Mouse (Mus musculus): ENCODE data around the gene Tbc1d21. TPM values are rescaled to one million over a fixed set of nuclear protein-coding genes. Genes with fewer than 3 reads are reported as not detected.
A peak's percentile ranks its signal among the peaks of the same experiment; 100 is the strongest.

Gene Tbc1d21
- polyA plus RNA-seq, 1 experiment from 2014 or later: not detected

GRCm38 (mm10) chr9:58331276-58331675, 39.0 kb downstream of the Tbc1d21 start:
- no peak overlapping the region for H3K4me2 ChIP-seq
- H3K4me3 ChIP-seq: no peak overlapping the region
- H3K9me3 ChIP-seq: no peaks in the 10 kb centered on the region
- no peak for ATAC-seq (ENCODE audit: low FRiP score)
- H3K36me3 ChIP-seq: no peaks in the 10 kb centered on the region
- peaks cover 14% of the 10 kb centered on the region for H3K4me1 ChIP-seq (replicated peaks)
- no peak overlapping the region for H3K9ac ChIP-seq
- 0 out of 2 replicates have a peak, but pooled peaks cover 8% of the 10 kb centered on the region for H3K27me3 ChIP-seq
- 63% methylated on average over 3 of the region's 3 CpGs for WGBS
- no peak overlapping the region for H3K27ac ChIP-seq

DNA sequence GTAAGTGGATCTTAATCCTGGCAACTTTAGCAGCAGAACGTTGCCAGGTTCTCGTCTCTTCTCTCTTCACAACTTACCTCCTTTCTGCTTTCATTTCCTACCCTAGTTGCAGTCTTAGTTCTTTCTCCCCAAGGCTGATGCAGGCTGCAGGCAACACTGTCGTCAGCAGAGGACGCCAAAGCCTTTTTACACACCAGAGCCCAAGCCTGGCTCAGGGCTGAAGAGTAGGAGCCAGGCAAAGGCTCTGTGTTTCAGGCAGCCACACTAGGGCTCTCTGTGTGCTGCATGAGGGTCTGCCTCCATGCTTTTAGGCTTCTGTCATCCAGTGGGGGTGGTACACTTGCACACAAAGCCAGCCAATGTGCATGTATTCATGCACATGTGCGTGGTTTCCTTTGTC, 40.0 kb downstream of the Tbc1d21 start:
- H3K4me2 ChIP-seq: no peak overlapping the region
- H3K27ac ChIP-seq: no peak overlapping the region
- H3K4me1 ChIP-seq (replicated peaks): peaks cover 15% of the 10 kb centered on the region
- no peaks in the 10 kb centered on the region for H3K36me3 ChIP-seq
- H3K9ac ChIP-seq: no peak overlapping the region
- H3K9me3 ChIP-seq: no peaks in the 10 kb centered on the region
- H3K4me3 ChIP-seq: no peak overlapping the region
- 27% methylated on average over 5 of the region's 5 CpGs for WGBS
- ATAC-seq (ENCODE audit: low FRiP score): peak; percentile 78; the same call in 1 of the 2 replicates
- 0 out of 2 replicates have a peak, but pooled peaks cover 8% of the 10 kb centered on the region for H3K27me3 ChIP-seq

GRCm38 (mm10) chr9:58327382-58327781, 42.9 kb downstream of the Tbc1d21 start:
- Histone ChIP-seq H3K36me3 (no peaks in the 10 kb centered on the region), H3K4me3 (no peak overlapping the region), H3K27ac (no peak overlapping the region), H3K9me3 (no peaks in the 10 kb centered on the region), H3K4me1 (replicated peaks) (peaks cover 15% of the 10 kb centered on the region), H3K9ac (no peak overlapping the region), H3K4me2 (no peak overlapping the region), H3K27me3 (0 out of 2 replicates have a peak, but pooled peaks cover 8% of the 10 kb centered on the region)
- no peak for ATAC-seq (ENCODE audit: low FRiP score)
- 60% methylated on average over 1 of the region's 1 CpGs for WGBS

- no peaks in the 10 kb centered on the region for H3K9me3 ChIP-seq
- H3K4me1 ChIP-seq (replicated peaks): peaks cover 15% of the 10 kb centered on the region
- H3K27ac ChIP-seq: peak overlapping the region; percentile 52
- no peaks in the 10 kb centered on the region for H3K36me3 ChIP-seq
- 0 out of 2 replicates have a peak, but pooled peaks cover 8% of the 10 kb centered on the region for H3K27me3 ChIP-seq
- H3K4me2 ChIP-seq: no peak overlapping the region
- no peak for ATAC-seq (ENCODE audit: low FRiP score)
- whole genome bisulfite sequencing: 16% methylated on average over 4 of the region's 4 CpGs
- H3K9ac ChIP-seq: no peak overlapping the region
- H3K4me3 ChIP-seq: no peak overlapping the region
These were observed 43.6 kb downstream of the Tbc1d21 start for GRCm38 (mm10) chr9:58326477-58327180.

- ATAC-seq (ENCODE audit: low FRiP score): no peak
- 98% methylated on average over 3 of the region's 3 CpGs for WGBS
- peaks cover 13% of the 10 kb centered on the region for H3K4me1 ChIP-seq (replicated peaks)
These were observed 48.6 kb downstream of the Tbc1d21 start for GRCm38 (mm10) chr9:58321681-58322080.

DNA sequence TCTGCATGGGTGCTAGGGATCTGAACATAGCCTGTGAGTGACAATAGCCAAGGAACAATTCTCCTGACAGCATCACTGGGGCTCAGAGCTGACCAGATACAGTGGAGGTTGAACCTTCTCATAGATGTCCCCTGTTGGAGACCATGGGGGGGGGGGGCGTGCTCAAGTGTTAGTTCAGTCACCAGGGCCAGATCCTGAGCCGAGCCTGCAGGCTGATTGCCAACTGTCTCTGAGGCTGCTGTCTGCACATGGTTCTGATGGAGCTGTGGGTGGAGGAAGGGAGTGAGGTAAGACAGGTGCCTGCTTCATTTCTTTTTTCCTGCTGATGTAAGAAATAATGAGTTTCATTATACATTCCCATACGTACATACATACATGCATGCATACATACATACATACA, 51.9 kb downstream of the Tbc1d21 start:
- no peak overlapping the region for H3K4me3 ChIP-seq
- H3K27ac ChIP-seq: no peak overlapping the region
- no peak overlapping the region for H3K9ac ChIP-seq
- peaks cover 7% of the 10 kb centered on the region for H3K27me3 ChIP-seq
- H3K4me2 ChIP-seq: no peak overlapping the region
- 72% methylated on average over 3 of the region's 3 CpGs for WGBS
- no peak for ATAC-seq (ENCODE audit: low FRiP score)
- no peaks in the 10 kb centered on the region for H3K36me3 ChIP-seq
- H3K9me3 ChIP-seq: no peaks in the 10 kb centered on the region
- peaks cover 37% of the 10 kb centered on the region for H3K4me1 ChIP-seq (replicated peaks)

More at GRCm38 (mm10) chr9:58321681-58322080, 48.6 kb downstream of the Tbc1d21 start:
- Histone ChIP-seq H3K4me2 (no peak overlapping the region), H3K27me3 (no peaks in the 10 kb centered on the region), H3K36me3 (no peaks in the 10 kb centered on the region), H3K9ac (no peak overlapping the region), H3K4me3 (no peak overlapping the region), H3K27ac (no peak overlapping the region), H3K9me3 (no peaks in the 10 kb centered on the region)

- H3K4me2 ChIP-seq: no peak overlapping the region
- H3K4me1 ChIP-seq (replicated peaks): peaks cover 47% of the 10 kb centered on the region
- H3K36me3 ChIP-seq: no peaks in the 10 kb centered on the region
- H3K27ac ChIP-seq: no peak overlapping the region
- 67% methylated on average over 3 of the region's 3 CpGs for WGBS
- no peak overlapping the region for H3K9ac ChIP-seq
- ATAC-seq (ENCODE audit: low FRiP score): no peak
- peaks cover 16% of the 10 kb centered on the region for H3K27me3 ChIP-seq
- H3K4me3 ChIP-seq: no peak overlapping the region
- no peaks in the 10 kb centered on the region for H3K9me3 ChIP-seq
These were observed 52.9 kb downstream of the Tbc1d21 start for GRCm38 (mm10) chr9:58317381-58317780.

- H3K36me3 ChIP-seq: no peaks in the 10 kb centered on the region
- H3K4me1 ChIP-seq (replicated peaks): peaks cover 53% of the 10 kb centered on the region
- H3K27ac ChIP-seq: no peak overlapping the region
- no peaks in the 10 kb centered on the region for H3K9me3 ChIP-seq
- ATAC-seq (ENCODE audit: low FRiP score): no peak
- H3K27me3 ChIP-seq: peaks cover 22% of the 10 kb centered on the region
- H3K4me2 ChIP-seq: no peak overlapping the region
- H3K4me3 ChIP-seq: no peak overlapping the region
- WGBS: 54% methylated on average over 7 of the region's 7 CpGs
- no peak overlapping the region for H3K9ac ChIP-seq
These were observed 53.5 kb downstream of the Tbc1d21 start for GRCm38 (mm10) chr9:58316784-58317183.

- 94% methylated on average over 2 of the region's 2 CpGs for WGBS
- no peak for ATAC-seq (ENCODE audit: low FRiP score)
- H3K27ac ChIP-seq: peak overlapping the region; percentile 70
These were observed 54.4 kb downstream of the Tbc1d21 start for GRCm38 (mm10) chr9:58315850-58316249.

DNA sequence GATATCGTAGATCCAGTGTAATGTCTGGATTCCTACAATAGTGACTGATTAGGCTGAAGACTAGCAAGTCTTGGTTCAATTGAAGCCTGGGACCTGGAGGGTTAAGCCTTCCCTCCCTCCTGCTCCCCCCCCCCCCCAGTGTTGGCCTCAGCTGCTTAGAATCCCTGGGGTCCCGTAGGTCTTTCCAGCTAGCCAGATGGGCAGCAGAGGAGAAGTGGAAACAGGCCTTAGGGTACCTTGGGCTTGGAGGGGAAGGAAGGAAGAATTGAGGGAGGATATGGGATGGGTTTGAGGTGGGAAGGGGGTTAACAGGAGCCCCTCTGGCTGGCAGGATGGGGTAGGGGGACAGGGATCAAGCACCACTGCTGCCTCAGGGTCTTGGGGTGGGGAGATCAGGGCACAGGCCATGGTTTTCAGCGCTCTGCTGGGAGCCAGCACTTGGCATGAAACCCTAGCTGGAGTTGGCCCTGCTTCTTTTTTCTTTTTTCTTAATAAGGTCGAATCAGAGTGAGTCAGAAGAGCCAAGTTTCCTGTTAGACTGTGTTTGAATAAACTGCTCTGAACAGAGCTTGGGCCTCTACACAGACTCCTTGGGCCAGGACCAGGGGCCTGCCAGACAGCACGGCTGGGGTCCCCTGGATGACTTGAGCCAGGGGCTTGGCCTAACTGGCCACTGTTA, 55.4 kb downstream of the Tbc1d21 start:
- H3K9ac ChIP-seq: 0 out of 2 replicates have a peak overlapping the region, but pooled peaks have one; percentile 19
- H3K4me2 ChIP-seq: no peak overlapping the region
- peak overlapping the region; percentile 70 for H3K27ac ChIP-seq
- 38% methylated on average over 5 of the region's 5 CpGs for WGBS
- peaks cover 38% of the 10 kb centered on the region for H3K27me3 ChIP-seq
- peaks cover 62% of the 10 kb centered on the region for H3K4me1 ChIP-seq (replicated peaks)
- no peak overlapping the region for H3K4me3 ChIP-seq
- H3K36me3 ChIP-seq: no peaks in the 10 kb centered on the region
- no peaks in the 10 kb centered on the region for H3K9me3 ChIP-seq
- ATAC-seq (ENCODE audit: low FRiP score): no peak

More at GRCm38 (mm10) chr9:58315850-58316249, 54.4 kb downstream of the Tbc1d21 start:
- Histone ChIP-seq H3K9ac (no peak overlapping the region), H3K4me2 (no peak overlapping the region), H3K4me3 (no peak overlapping the region), H3K36me3 (no peaks in the 10 kb centered on the region), H3K9me3 (no peaks in the 10 kb centered on the region), H3K4me1 (replicated peaks) (peaks cover 56% of the 10 kb centered on the region), H3K27me3 (peaks cover 31% of the 10 kb centered on the region)

DNA sequence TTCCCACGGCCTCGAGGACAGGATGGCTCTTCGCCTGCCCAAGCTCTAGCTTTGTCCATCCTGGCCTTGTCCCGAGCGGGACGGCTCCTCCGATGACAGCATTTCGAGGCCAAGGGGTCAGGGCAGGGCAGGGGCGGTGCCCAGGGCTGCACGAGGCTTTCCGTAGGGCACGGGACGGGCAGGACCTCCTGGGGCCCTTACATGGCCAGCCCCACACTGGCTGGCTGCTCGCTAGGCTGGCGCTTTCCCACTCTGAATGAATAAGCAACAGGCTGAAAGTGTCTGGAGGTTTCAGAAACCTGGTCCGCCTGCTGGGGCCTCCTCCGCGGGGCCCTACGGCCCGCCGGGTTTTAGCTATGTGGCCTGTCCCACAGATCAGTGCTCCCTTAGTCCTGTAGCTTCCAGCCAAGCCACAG, 57.3 kb downstream of the Tbc1d21 start, which contains the start of gene Loxl1:
Gene Loxl1 (minus strand): TSS at position 243 of the 416 bp plus-strand sequence.
- Histone ChIP-seq H3K9ac (peak within 1 kb of the TSS; percentile 59), H3K36me3 (no peaks in the 10 kb centered on the region), H3K4me3 (peak within 1 kb of the TSS; percentile 36), H3K4me2 (peak within 1 kb of the TSS; percentile 62), H3K27ac (no peak within 1 kb of the TSS), H3K4me1 (replicated peaks) (peaks cover 70% of the 10 kb centered on the region), H3K27me3 (peaks cover 40% of the 10 kb centered on the region), H3K9me3 (no peaks in the 10 kb centered on the region)
- under 1% methylated on average over 21 of the region's 21 CpGs for WGBS
- peak; percentile 56 for ATAC-seq (ENCODE audit: low FRiP score)

DNA sequence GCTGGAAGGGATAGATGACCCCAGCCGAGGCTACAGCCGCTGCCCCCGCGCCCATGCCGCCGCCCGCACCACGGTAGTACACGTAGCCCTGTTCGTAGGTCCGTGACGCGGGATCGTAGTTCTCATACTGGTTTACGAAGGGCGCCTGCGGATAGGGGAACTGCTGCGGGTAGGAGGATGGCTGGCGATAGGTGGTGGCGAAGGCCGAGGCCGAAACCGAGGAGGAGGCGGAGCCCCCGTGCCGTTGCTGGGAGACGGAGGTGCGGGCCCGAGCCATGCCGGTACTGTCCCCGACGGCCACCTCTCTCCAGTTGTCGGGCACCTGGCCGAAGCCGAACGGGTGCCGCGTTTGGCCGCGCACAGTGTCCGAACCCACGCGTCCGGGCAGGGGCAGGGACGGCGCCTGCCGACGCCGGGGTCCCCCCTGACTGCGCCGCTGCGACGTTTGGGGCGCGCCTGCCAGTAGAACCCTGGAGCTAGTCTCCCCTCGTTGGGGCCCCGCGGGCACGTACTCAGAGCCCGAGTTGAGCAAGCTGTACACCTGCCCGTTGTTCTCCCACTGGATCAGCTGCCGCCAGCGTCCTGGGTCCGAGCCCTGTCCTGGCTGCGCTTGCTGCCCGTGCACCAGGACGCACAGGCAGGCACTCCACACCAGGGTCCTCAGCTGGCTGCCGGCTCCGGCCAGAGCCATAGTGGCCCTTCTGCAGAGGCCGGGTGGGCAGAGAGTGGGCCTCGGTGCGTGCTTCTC, 57.9 kb downstream of the Tbc1d21 start:
- ATAC-seq (ENCODE audit: low FRiP score): peak; percentile 34; the same call in 1 of the 2 replicates
- Histone ChIP-seq H3K4me3 (peak overlapping the region; percentile 36), H3K9me3 (no peaks in the 10 kb centered on the region), H3K27me3 (peaks cover 40% of the 10 kb centered on the region), H3K36me3 (no peaks in the 10 kb centered on the region), H3K4me2 (peak overlapping the region; percentile 62), H3K27ac (no peak overlapping the region), H3K4me1 (replicated peaks) (peaks cover 75% of the 10 kb centered on the region), H3K9ac (peak overlapping the region; percentile 59)
- WGBS: 1% methylated on average over 72 of the region's 72 CpGs

Measured in hindbrain, embryonic 13.5 days (tissue).